Mouse (Mus musculus) midbrain, postnatal 0 days (tissue): ENCODE data around the gene Ptpdc1. TPM values are rescaled to one million over a fixed set of nuclear protein-coding genes. Genes with fewer than 3 reads are reported as not detected.

ENCODE experiments used
- ATAC-seq: fragments of 200-750 bp; cut with Nextera tagmentation; 2 replicates; pipeline ENCODE4 v1.8.0; 2017; ENCODE audit warnings: moderate number of reproducible peaks, mild to moderate bottlenecking, moderate TSS enrichment, moderate library complexity; ENCODE audit not compliant: low FRiP score
- DNase-seq: peaks from one replicate; pipeline ENCODE4 v3.0.0-alpha.2; 2015; ENCODE audit warnings: low spot score
- H3K27ac ChIP-seq: fragments of 300-500 bp; sonication (generic); 2 replicates; pipeline ENCODE4 v1.5.1; 2014; ENCODE audit warnings: low read depth, mild to moderate bottlenecking, low read length, mixed read lengths
- H3K27me3 ChIP-seq: fragments of 300-500 bp; sonication (generic); 2 replicates; pipeline ENCODE4 v1.6.1; 2014; ENCODE audit warnings: low read length, control low read depth, mixed read lengths; ENCODE audit not compliant: insufficient read depth
- H3K36me3 ChIP-seq: fragments of 300-500 bp; sonication (generic); 2 replicates; pipeline ENCODE4 v1.6.1; 2014; ENCODE audit warnings: low read length, control low read depth, mixed read lengths; ENCODE audit not compliant: insufficient read depth
- H3K4me1 ChIP-seq: fragments of 300-500 bp; sonication (generic); 2 replicates; pipeline ENCODE4 v1.6.1; 2014; ENCODE audit warnings: mild to moderate bottlenecking, control low read depth, antibody characterized with exemption, low read length, mixed read lengths; ENCODE audit not compliant: insufficient read depth
- H3K4me2 ChIP-seq: fragments of 300-500 bp; sonication (generic); 2 replicates; pipeline ENCODE4 v1.6.1; 2014; ENCODE audit warnings: low read depth, mild to moderate bottlenecking, low read length, mixed read lengths; ENCODE audit not compliant: poor library complexity, severe bottlenecking
- H3K4me3 ChIP-seq: fragments of 300-500 bp; sonication (generic); 2 replicates; pipeline ENCODE4 v1.5.1; 2014; ENCODE audit warnings: low read depth, mild to moderate bottlenecking, low read length, moderate library complexity
- H3K9ac ChIP-seq: fragments of 300-500 bp; sonication (generic); replicated peaks from 2 replicates; pipeline ENCODE4 v1.6.1; 2014; ENCODE audit warnings: mild to moderate bottlenecking, low read length, moderate library complexity, mixed read lengths; ENCODE audit not compliant: poor library complexity, severe bottlenecking
- H3K9me3 ChIP-seq: fragments of 300-500 bp; sonication (generic); 2 replicates; pipeline ENCODE4 v1.6.1; 2016; ENCODE audit warnings: low read length, control low read depth
- CTCF ChIP-seq: IDR thresholded peaks from 2 replicates; pipeline ENCODE4 v1.5.1; 2016; ENCODE audit warnings: antibody characterized with exemption, mild to moderate bottlenecking
- WGBS: fragments of 180-500 bp; shearing (Covaris S2); extraction: QIAGEN DNeasy Blood & Tissue Kit; methylation state at CpG from one replicate; pipeline ENCODE4 v1.1.7; 2014; 5-methylcytosine and 5-hydroxymethylcytosine counted together
- polyA plus RNA-seq: library from polyadenylated mRNA; unstranded; fragments of >200 nt; fragmentation: Nextera tagmentation; extraction: Ambion mirVana; gene quantifications from 2 replicates; pipeline ENCODE4 v1.2.1, GENCODE M21; 2015
- total RNA-seq: library from RNA; depleted of rRNA; stranded (reverse); fragments of >200 nt; gene quantifications from 2 replicates; pipeline ENCODE4 v1.2.3, GENCODE M21; 2014

Ptpdc1 gene
- total and polyA plus RNA-seq, 2 experiments from 2014 or later = 15.3 to 36.3 TPM

- no peak for ATAC-seq
Observed at GRCm38 (mm10) chr13:48587354-48587753, 38.1 kb downstream of the Ptpdc1 start.

GRCm38 (mm10) chr13:48586496-48586895, 39.0 kb downstream of the Ptpdc1 start:
- no peaks in the 10 kb centered on the region for H3K4me1 ChIP-seq
- no peaks in the 10 kb centered on the region for H3K9me3 ChIP-seq
- H3K36me3 ChIP-seq = peaks cover 47% of the 10 kb centered on the region
- H3K4me3 ChIP-seq = no peak overlapping the region
- DNase-seq (no peak), ATAC-seq (no peak)
- TF ChIP-seq CTCF = no peak
- no peaks in the 10 kb centered on the region for H3K27me3 ChIP-seq
- H3K27ac ChIP-seq = no peak overlapping the region
- H3K4me2 ChIP-seq = no peak overlapping the region
- no peak overlapping the region for H3K9ac ChIP-seq
- WGBS = 83% methylated on average over 9 of the region's 9 CpGs

More at GRCm38 (mm10) chr13:48587354-48587753, 38.1 kb downstream of the Ptpdc1 start:
- H3K36me3 ChIP-seq = peaks cover 47% of the 10 kb centered on the region
- TF ChIP-seq CTCF = no peak
- no peak overlapping the region for H3K27ac ChIP-seq
- WGBS = 87% methylated on average over 11 of the region's 11 CpGs
- no peak overlapping the region for H3K4me3 ChIP-seq
- no peaks in the 10 kb centered on the region for H3K4me1 ChIP-seq
- H3K9me3 ChIP-seq = no peaks in the 10 kb centered on the region
- no peak overlapping the region for H3K4me2 ChIP-seq
- no peak overlapping the region for H3K9ac ChIP-seq
- no peaks in the 10 kb centered on the region for H3K27me3 ChIP-seq
- no peak for DNase-seq

GRCm38 (mm10) chr13:48585786-48586185, 39.7 kb downstream of the Ptpdc1 start:
- Histone ChIP-seq H3K4me1 (no peaks in the 10 kb centered on the region), H3K27ac (no peak overlapping the region), H3K9me3 (no peaks in the 10 kb centered on the region), H3K36me3 (peaks cover 47% of the 10 kb centered on the region), H3K4me3 (no peak overlapping the region), H3K9ac (no peak overlapping the region), H3K27me3 (no peaks in the 10 kb centered on the region), H3K4me2 (no peak overlapping the region)
- WGBS = 86% methylated on average over 7 of the region's 7 CpGs
- no peak for ATAC-seq
- DNase-seq = no peak
- no peak for TF ChIP-seq CTCF

GRCm38 (mm10) chr13:48582688-48583379, 42.6 kb downstream of the Ptpdc1 start:
- ATAC-seq = no peak
- peaks cover 41% of the 10 kb centered on the region for H3K36me3 ChIP-seq
- no peak overlapping the region for H3K27ac ChIP-seq
- no peak overlapping the region for H3K4me3 ChIP-seq
- no peaks in the 10 kb centered on the region for H3K27me3 ChIP-seq
- no peak for DNase-seq
- no peak overlapping the region for H3K4me2 ChIP-seq
- no peak overlapping the region for H3K9ac ChIP-seq
- WGBS = 67% methylated on average over 10 of the region's 10 CpGs
- H3K4me1 ChIP-seq = no peaks in the 10 kb centered on the region
- H3K9me3 ChIP-seq = no peaks in the 10 kb centered on the region
- no peak for TF ChIP-seq CTCF

- Histone ChIP-seq H3K4me1 (no peaks in the 10 kb centered on the region), H3K9ac (no peak overlapping the region), H3K27ac (no peak overlapping the region), H3K4me3 (no peak overlapping the region), H3K4me2 (no peak overlapping the region), H3K36me3 (peaks cover 10% of the 10 kb centered on the region), H3K27me3 (no peaks in the 10 kb centered on the region), H3K9me3 (no peaks in the 10 kb centered on the region)
- WGBS = 68% methylated on average over 4 of the region's 4 CpGs
- DNase-seq (no peak), ATAC-seq (no peak)
- no peak for TF ChIP-seq CTCF
Observed at GRCm38 (mm10) chr13:48578616-48579015, 46.8 kb downstream of the Ptpdc1 start.

- Histone ChIP-seq H3K9me3 (no peaks in the 10 kb centered on the region), H3K4me3 (no peak overlapping the region), H3K36me3 (peaks cover 10% of the 10 kb centered on the region), H3K27ac (no peak overlapping the region), H3K27me3 (no peaks in the 10 kb centered on the region), H3K4me1 (no peaks in the 10 kb centered on the region), H3K4me2 (no peak overlapping the region), H3K9ac (no peak overlapping the region)
- no peak for DNase-seq
- TF ChIP-seq CTCF = no peak
- no peak for ATAC-seq
- 66% methylated on average over 11 of the region's 11 CpGs for WGBS
Observed at GRCm38 (mm10) chr13:48577836-48578235, 47.6 kb downstream of the Ptpdc1 start.
